Mouse (Mus musculus): ENCODE measurements around the gene A730009L09Rik. TPM values are rescaled to one million over a fixed set of nuclear protein-coding genes. Genes with fewer than 3 reads are reported as not detected.

Gene A730009L09Rik
- polyA plus RNA-seq, 1 experiment from 2014 or later = 0.17 TPM

Other genes starting within 250 kb of the A730009L09Rik start
- 36.4 and 37.4 TPM in 2 replicates for gene Mrpl39, start 220.6 kb downstream of the A730009L09Rik start, polyA plus RNA-seq (2015; fragmentation: Nextera tagmentation; extraction: Ambion mirVana)